Mouse (Mus musculus) heart, postnatal 4 days (tissue): Measurements from ENCODE around the gene Kmt5b. TPM values are rescaled to one million over a fixed set of nuclear protein-coding genes. Genes with fewer than 3 reads are reported as not detected.

ENCODE experiments used
- total RNA-seq, 2 experiments: library from RNA; stranded (reverse); gene quantifications; 2 replicates each; pipeline ENCODE4 v1.2.3; 2021

Kmt5b gene
- total RNA-seq, 2 experiments from 2014 or later = 36.7 to 37.7 TPM

Other genes starting within 250 kb of the Kmt5b start
- 100 to 1,000 TPM; 108 TPM for gene Ppp6r3, start 191.7 kb upstream of the Kmt5b start, total RNA-seq
- 10 to 100 TPM; 43.1 to 46.0 TPM for gene Lrp5, start 80.9 kb upstream of the Kmt5b start, total RNA-seq
- gene 1810055G02Rik, start 59.1 kb upstream of the Kmt5b start, total RNA-seq = 10 to 100 TPM; 17.5 to 18.3 TPM
- 10 to 100 TPM; 16.8 to 16.9 TPM for gene Chka, start 84.4 kb downstream of the Kmt5b start, total RNA-seq
- gene Tcirg1, start 139.7 kb downstream of the Kmt5b start, total RNA-seq = 10 to 100 TPM; 19.2 to 22.9 TPM
- 100 to 1,000 TPM; 290 to 307 TPM for gene Ndufs8, start 145.4 kb downstream of the Kmt5b start, total RNA-seq
- 1 to 10 TPM; 1.6 to 1.9 TPM for gene Aldh3b1, start 162.4 kb downstream of the Kmt5b start, total RNA-seq
- 10 to 100 TPM; 15.1 to 15.4 TPM for gene Unc93b1, start 167.8 kb downstream of the Kmt5b start, total RNA-seq
- under 1 TPM; 0.17 to 0.18 TPM for gene Aldh3b3, start 191.2 kb downstream of the Kmt5b start, total RNA-seq
- under 1 TPM; 0.12 to 0.32 TPM for gene Aldh3b2, start 204.9 kb downstream of the Kmt5b start, total RNA-seq
- 10 to 100 TPM; 10.6 to 12.0 TPM for gene Acy3, start 219.1 kb downstream of the Kmt5b start, total RNA-seq
- gene Tbx10, start 225.3 kb downstream of the Kmt5b start, total RNA-seq = not detected
- 10 to 100 TPM; 56.6 to 63.2 TPM for gene Nudt8, start 233.2 kb downstream of the Kmt5b start, total RNA-seq
- gene Gm49405, start 233.2 kb downstream of the Kmt5b start, total RNA-seq = 1 to 10 TPM; 1.4 to 2.4 TPM
- gene Doc2g, start 235.9 kb downstream of the Kmt5b start, total RNA-seq = 100 to 1,000 TPM; 106 to 120 TPM
- gene Ndufv1, start 245.4 kb downstream of the Kmt5b start, total RNA-seq = 100 to 1,000 TPM; 774 to 835 TPM